Mouse (Mus musculus) MEL-GATA-1-ER (cell line): Measurements from ENCODE around the gene E030018B13Rik.

ENCODE experiments used
- DNase-seq: peaks from one replicate; pipeline ENCODE4 v3.0.0-alpha.2; 2012; ENCODE audit warnings: low read depth; ENCODE audit errors: extremely low read depth

Gene E030018B13Rik

DNA sequence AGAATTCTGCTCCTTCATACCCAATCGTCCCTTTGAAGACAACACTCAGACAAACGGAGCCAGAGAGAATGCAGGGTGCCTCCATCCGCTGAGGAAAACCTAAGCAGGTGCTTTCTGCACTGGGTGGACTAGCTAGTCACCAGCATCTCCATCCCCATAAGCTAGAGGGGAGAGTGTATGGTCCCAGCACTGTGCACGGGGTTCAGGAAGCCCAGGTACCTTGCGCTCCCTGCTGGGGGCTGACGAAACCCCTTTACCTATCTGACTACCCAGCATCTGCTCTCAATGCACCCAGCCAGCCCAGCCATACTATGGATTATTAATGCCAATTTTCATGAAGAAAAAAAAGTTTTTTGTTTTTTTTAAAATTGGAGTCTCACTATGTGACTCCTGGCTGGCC, 47.5 kb downstream of the E030018B13Rik start:
- DNase-seq: no peak

GRCm38 (mm10) chr7:63965135-63965534, 48.5 kb downstream of the E030018B13Rik start:
- no peak for DNase-seq

GRCm38 (mm10) chr7:63965635-63966418, 49.2 kb downstream of the E030018B13Rik start:
- no peak for DNase-seq

DNA sequence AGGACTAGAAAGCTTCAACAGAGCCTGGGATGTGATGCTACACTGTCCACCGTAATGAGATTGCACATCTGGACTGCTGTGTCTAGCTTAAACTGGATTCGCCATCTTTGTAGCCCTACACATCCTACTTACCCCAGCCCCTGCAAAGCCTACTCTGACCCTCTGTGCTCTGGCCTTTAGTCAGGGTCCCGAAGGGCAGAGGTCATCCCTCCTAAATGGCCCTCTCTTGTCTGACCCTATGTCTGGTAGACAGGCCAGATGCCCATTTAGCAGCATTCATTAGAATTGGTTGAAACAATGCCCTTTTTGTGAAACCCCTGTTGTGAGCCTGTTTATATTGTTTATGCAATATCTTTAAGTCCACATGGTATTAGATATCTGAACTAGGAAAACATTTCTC, 53.3 kb downstream of the E030018B13Rik start:
- DNase-seq: no peak
